Mouse (Mus musculus) E14TG2a.4 (cell line): Measurements from ENCODE around the gene 1700001C02Rik.

ENCODE experiments used
- CTCF ChIP-seq: conservative IDR thresholded peaks from 2 replicates; pipeline ENCODE4 v1.5.1; 2014; ENCODE audit warnings: low read length
- POU5F1 ChIP-seq: IDR thresholded peaks from 2 replicates; pipeline ENCODE4 v1.6.1; 2014; ENCODE audit warnings: low read length, borderline replicate concordance

GRCm38 (mm10) chr5:30483533-30483932 lies 17.7 kb downstream of the 1700001C02Rik start:
- TF ChIP-seq CTCF (no peak), POU5F1 (no peak)
